Mouse (Mus musculus) layer of hippocampus, adult 18-20 months (tissue): ENCODE measurements at regions not wholly inside any gene's neighbourhood (a gene's known extent, or its start where the extent isn't known, plus 50 kb on each side); places are given as distances from the start of the nearest gene placed in this dataset.

Experiments used
- DNase-seq, 2 experiments: peaks; one replicate each; pipeline ENCODE4 v3.0.0; 2022; ENCODE audit warnings: low spot score in 2 of 2

DNA sequence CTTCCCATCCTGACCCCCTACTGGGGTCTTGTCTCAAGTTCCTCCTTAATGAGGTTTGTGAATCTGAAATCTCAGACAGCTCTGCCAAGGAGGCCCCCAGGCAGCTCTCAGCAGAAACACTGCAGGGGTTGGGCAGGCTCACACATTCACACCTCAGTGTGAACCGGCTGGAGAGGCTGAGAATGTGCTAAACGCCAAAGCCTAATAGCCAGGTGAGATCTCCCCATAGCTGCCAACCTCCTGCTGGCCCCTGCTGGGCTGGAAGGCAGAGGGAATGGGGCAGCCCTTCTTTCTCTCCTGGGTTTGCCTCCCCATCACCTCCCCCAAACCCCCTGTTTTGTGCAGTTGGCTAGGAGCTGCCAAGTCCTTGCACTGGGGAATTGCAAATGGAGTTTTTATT lies 81.3 kb upstream of the Gm26897 start:
- no peak for DNase-seq

DNA sequence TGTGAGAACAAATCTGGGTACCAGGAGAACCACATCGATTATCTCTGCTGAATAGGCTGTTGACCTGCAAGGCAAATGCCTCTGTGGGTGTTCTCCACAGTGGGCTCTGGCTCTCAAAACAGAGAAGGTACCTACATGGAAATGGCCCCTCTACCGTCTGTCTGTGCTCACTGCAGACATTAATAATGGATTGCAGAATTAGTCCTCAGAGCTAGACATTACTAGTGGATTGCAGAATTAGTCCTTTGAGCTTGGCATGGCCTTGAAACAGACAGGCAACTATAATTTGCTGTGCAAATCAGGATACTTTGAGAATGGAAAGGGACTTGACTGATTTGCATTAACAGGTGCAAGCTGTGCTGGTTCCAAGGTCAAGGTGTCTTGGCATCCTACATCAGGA lies 77.3 kb upstream of the Gm26897 start:
- DNase-seq: no peak

DNA sequence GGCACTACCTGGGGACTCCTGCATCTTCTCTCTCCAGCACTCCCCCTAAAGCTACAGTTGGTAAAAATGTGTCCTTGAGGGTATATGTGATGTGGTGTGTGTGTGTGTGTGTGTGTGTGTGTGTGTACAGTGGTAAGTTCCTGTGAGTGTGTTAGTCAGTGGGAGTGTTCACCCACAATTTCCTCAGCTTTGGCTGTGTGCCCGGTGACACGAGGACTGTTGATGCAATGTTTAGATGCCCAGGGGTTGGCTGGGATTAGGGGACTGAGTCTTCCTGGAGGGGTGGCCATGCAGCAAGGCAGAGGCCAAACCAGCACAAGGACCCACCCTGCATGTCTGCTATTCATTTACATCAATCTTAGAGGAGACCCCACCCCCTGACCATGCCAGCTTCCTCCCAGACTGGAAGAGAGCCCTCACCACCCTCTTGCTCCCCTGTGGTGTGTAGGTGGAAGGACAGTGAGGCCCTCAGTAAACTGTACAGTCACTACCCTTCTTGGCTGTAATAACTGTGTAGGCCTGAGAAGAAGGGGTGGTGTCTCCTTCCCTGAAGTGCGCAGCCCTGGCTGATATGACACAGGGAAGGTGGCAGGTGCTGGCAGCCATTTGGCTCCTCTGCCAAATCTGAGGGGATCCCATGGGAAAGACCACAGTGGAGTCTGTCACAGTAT lies 75.8 kb upstream of the Gm26897 start:
- no peak for DNase-seq

DNA sequence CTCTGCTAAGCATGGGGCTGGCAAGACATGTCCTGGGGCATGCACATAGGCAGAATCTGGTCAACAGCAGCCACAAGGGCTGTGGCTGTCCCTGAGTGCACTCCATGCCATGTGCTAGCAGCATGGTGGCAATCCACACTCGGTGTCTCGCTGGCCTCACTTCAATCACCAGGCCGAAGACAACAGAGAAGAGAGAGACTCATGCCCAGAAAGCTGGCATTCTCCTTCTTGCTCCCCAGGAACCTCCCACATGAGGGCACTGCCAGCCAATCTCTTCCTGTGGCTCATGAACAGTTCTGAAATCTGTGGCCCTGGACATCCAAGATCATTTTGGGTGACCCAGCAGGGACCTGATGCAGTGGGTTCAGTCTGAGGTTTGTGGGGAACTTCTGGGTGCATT lies 74.5 kb upstream of the Gm26897 start:
- DNase-seq: no peak

DNA sequence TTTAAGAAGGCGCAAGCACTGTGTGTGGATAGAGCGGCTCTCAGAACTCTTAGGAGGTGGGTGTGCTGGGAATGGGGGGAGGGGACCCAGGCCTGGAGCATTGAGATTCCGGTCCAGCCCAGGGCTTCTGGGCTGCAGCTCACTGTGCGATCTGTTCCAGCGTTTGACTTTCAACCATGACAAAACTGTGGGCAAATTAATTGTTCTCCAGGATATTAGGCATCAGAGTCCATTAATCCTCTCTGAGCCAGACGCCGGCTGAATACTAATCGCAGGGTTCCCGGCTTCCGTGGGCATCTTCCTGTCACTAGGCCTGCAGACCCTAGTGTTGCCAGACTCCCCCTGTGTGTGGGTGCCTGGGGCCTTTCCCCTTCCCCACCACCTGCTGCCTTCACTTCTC lies 73.3 kb upstream of the Gm26897 start:
- no peak for DNase-seq

DNA sequence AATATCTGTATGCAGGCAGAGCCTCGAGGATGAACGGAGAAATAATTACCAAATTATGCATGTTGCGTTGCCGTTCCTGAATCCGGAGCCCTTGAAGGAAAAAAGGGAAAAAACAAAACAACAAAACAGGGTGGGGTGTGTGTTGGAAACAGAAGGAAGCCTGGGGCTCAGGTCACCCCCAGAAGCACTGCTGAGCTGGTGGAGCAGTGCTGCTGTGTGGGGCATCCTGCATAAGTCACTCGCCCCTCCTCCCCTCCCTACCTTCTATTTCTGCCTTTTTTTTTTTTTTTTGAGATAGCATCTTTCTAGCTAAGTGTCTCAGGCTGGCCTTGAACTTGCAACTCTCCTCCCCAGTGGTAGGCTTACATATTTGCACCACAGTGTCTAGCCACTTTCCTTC lies 72.8 kb upstream of the Gm26897 start:
- DNase-seq: no peak

DNA sequence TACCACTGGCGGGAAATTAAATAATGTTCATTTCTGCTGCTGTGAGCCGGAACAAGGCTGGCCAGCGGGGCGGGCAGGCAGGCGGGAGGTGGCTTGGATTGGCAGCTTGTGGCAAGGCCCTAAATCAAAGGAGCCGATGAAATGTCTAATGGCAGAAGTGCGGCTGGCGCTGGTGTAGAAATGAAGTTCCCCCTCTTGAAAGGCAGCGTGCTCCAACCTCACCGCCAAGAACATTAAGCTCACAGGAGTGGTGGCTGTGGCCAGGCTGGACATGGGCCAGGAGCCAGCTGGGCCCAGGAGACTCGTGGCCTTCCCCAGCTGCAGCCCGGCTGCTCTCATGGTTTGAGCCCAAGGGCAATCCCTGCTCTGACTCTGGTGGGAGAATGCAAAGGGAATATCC lies 71.8 kb upstream of the Gm26897 start:
- no peak for DNase-seq

DNA sequence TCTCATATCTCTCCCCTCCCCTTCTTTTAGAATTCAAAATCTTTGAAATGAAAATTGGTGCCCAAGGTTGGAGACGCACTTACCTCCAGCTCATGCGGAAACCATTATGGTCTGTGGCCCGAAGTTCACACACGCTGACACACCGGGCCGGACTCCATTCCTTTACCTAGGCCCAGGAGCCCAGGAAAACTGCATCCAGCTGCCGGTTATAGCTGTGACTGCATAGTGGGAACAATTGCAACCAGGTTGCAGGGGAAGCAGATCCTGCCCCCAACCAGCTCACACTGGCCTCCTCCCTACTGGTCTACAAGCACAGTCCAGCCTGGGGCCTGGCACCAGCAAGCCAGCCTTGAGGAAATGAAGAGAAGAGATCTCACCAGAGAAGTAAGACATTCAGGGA lies 69.9 kb upstream of the Gm26897 start:
- DNase-seq: no peak

DNA sequence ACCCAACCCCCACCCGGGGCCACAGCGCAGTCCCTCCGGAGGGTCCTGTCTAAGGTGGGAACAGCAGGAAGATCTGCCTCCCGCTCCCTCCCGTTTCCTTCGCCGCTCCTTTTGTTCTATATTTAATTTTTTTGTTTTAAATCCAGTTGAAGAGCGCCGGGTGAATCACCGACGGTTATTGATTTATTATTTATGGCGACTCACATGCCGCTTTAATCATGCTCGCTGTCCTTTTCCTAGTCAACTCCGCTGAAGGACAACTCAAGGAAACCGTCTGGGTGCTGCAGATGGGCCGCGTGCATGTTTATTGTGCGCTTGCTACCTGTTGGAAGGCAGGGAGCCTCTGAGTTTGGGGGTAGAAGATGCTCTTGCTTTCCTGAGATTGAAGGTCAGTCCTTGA lies 68.3 kb upstream of the Gm26897 start:
- no peak for DNase-seq

DNA sequence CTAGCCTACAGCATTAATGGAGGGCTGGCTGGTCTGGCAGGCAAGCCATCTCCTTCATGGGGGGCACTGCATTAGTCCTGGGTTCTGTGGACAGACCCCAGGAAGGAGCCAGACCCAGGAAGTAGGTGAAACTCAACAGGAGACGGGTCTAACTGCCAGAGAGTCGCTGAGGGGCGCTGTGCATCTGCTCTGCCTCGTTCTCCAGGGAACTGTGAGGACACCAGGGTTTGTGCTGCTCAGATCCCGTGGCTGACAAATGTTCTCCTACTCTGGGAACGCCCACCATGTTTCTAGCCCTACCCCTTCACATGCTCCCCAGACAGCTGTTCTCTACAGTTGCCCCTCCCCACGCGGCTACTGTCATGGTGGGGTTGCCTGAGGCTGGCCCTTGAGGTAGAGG lies 67.7 kb upstream of the Gm26897 start:
- peak in 1 of 2 experiments; percentile 62 for DNase-seq

DNA sequence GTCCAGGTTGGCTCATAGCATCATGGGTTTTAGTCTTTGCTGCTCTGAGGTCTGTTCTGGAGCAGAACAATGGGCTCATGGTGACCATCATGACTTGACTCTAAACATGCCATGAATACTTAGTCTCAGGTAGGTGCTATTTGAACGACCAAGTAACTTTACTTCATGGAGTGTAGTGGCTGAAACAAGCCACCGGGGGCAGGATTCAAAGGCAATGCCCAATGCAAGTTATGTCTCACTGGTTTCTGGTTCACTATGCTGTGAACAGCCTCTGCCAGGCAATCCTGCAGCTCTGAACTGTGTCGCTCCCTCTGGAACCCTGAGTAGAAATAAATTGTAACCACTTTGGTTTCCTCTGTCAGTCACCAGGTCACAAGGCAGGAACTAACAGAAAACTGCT lies 65.8 kb upstream of the Gm26897 start:
- DNase-seq: no peak

DNA sequence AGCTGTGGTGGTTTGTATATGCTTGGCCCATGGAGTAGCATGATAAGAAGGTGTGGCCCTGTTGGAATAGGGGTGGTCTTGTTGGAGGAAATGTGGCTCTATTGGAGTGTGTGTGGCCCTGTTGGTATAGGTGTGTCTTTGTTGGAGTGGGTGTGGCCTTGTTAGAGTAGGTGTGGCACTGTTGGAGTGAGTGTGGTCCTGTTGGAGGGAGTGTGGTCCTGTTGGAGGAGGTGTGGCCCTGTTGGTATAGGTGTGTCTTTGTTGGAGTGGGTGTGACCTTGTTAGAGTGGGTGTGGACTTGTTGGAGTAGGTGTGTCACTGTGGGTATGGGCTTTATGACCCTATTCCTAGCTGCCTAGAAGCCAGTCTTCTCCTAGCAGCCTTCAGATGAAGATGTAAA lies 64.6 kb upstream of the Gm26897 start:
- no peak for DNase-seq

DNA sequence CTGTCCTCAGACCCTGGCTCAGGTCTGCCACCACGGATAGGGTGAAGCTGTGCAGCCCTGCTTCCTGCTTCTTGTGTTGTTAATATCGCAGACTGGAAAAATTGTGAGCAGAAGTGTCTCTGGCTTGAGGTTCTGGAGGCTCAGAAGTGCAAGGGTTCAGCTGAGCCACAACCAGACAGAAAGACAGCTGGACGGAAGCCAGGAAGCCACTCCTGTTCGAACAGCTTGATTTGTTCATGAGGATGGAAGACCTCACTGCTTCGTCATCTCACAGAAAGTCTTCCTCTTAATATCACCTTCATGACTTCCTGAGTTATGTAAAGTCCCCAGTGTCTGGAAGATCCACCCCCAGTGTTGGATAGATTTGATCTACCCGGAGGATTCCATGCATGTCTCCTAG lies 62.0 kb upstream of the Gm26897 start:
- no peak for DNase-seq

DNA sequence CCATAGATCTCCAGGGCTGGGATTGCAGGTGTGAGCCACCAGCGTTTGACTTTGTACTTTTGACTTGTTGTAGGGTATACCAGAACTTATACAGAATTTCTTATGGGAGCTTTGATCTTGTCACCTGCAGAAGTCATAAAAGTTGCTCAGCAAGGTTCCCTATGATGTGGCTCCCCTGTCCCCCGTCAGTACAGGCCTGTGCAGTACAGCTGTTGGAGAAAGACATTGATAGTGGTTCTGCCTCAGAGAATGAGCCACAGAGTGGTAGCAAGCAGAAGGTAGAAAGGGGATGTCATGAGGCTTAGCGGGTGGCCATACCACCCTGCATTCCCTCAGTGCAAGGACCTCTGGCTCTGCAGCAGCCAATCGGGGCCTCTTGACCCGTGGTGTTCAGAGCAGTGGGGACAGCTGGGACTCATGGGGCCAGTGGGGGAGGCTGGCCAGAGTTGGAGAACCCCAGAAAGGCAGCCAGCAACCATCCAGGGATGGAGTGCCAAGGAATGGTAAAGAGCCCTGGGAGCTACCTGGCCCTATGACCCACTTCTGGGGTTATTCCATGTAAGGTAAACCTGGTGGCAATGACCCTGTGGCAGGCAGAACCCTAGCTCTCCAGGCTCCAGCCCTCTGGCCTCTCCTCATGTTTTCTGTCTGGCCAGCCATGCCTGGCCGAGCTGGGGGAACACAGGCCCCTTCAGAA lies 58.6 kb upstream of the Gm26897 start:
- no peak for DNase-seq

DNA sequence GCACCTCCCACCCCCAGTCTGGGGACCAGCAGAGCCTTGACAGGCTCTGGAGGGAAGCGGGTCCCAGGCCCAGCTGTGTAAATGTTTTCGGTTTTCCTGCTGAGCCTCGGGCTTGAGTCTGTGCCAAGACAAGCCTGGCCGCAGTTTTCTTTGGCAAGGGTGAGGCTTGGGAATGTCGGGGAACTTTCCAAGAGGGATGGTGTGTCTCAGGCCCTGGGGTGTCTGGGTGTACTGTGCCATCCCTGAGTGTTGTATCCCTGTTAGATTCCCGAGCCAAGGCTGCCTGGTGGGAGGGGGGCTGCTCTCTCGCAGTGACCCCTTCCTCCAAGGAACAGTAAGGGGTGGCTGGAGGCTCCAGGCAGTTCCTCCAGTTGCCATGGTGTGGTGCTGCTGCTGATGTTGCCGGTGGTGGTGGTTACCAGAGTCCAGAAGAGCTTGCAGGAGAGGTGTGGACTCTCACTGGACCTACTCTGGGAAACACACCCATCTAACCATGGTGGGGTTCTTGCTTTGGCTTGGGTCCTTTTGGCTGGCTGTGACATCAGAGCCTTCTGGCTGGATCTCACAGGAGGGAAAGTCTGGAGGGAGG lies 58.0 kb upstream of the Gm26897 start:
- DNase-seq: peak in 1 of 2 experiments; percentile 35

DNA sequence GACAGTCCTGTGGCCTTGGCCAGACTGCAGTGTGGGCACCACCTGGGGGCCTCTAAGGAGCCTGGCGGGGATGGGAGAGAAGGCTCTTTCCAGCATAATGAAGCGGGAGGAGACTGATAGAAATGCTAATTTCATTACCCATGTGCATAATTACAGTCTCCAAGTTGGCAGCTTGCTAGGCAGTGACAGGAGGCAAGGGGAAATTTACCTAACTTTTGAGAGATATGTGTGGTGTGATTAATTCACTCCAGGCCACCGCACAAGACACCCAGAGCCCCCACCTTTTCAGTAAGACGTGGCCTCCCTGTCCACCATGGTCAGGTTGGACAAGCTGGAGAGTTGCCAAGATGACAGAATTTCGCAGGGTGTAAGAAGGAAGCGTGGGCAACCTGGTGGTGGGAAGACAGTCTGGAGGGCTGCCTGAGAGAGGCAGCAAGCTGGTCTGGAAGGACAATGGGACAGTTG lies 55.8 kb upstream of the Gm26897 start:
- peak; percentile 43 to 67 for DNase-seq

DNA sequence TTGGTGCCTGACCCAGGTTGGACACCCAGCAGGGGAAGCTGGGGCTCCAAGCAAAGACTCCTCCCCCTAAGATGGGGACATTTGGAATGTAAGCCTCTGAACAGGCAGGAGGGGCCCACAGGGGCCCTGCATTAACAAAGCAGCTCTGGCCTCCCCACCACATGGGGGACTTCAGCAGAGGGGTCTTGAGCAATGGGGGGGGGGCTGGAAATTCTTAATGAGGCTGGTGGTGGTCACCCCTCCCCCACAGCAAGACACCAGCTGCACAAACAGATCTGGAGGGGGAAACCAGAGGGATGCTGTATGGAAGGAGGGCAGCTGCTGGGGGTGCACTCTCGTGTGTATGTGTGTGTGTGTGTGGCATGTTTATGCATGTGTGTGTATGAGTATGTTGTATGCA lies 55.2 kb upstream of the Gm26897 start:
- DNase-seq: no peak

DNA sequence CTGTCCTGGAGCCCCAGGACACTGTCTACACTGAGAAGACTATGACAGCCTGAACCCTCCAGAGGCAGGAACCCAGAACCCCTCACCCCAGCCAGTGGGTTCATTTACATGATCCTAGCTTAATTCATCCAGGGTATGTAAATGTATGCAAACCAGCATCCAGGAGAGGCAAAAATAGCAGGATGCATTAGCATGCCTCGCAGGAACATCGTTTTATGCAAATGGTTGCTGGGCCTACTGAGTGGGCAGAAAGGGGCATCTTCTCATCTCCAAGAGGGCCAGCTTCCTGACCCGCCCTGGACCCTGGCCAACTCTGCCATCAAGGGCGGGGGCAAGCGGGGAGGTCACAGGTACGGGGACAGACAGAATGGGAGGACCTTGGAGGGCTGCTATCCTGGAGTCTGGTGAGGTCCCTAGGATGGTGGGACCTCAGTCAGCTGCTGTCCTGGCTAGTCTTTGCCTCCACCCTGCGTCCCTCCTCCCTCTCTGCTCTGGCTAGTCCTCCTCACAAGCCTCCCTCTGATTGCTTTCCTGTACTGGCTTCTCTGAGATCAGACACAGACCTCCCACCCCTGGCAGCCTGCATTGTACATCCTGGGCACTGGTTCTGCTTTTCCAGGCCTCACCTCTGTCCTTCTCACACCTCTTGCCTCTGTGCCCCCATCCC lies 52.2 kb upstream of the Gm26897 start:
- no peak for DNase-seq

DNA sequence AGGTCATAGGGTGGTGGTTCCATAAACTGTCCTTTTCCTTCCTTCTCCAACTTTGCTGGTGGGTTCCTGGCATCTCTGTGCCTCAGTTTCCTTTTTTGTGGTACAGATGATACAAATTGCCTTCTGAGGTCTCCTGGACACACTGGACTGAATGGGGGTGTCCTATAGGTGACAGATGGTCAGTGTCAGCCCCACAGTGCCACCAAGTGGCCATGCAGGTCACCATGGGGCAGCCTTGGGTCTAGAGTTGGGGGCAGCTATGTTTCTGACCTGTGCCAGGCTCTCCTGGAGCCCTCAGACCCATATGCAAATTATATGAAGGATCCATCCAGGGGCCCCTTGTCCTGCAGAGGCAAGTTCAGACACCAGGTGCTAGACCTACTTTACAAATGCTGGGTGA lies 50.8 kb upstream of the Gm26897 start:
- no peak for DNase-seq
